Mouse (Mus musculus) CH12.LX (cell line): ENCODE measurements around the gene Focad.
A peak's percentile ranks its signal among the peaks of the same experiment; 100 is the strongest.

Experiments
- CTCF ChIP-seq, 2 experiments: IDR thresholded peaks in 1 of 2; conservative IDR thresholded peaks in 1 of 2; 2 replicates each; pipeline ENCODE4 v1.5.1; 2011 to 2012; ENCODE audit warnings: low read depth in 2 of 2, low read length in 2 of 2, improper control_type of control experiment in 1 of 2, inconsistent platforms in 1 of 2, mild to moderate bottlenecking in 1 of 2, moderate library complexity in 1 of 2
- E2F4 ChIP-seq: IDR thresholded peaks from 2 replicates; pipeline ENCODE4 v1.6.1; 2011; ENCODE audit warnings: low read depth, low read length, improper control_type of control experiment; ENCODE audit not compliant: insufficient replicate concordance
- POLR2AphosphoS2 ChIP-seq: IDR thresholded peaks from 2 replicates; pipeline ENCODE4 v1.6.1; 2011; ENCODE audit warnings: low read depth, low read length, improper control_type of control experiment

GRCm38 (mm10) chr4:88243834-88244233, 149.4 kb downstream of the Focad start:
- peak in 1 of 2 experiments; percentile 23; a peak in 1 of 4 replicates for TF ChIP-seq CTCF (conservative IDR thresholded peaks at IDR 0.05 in 1 of 2, IDR thresholded peaks at IDR 0.05 in 1 of 2; ENCODE audit: low read depth in 2 of 2, low read length in 2 of 2)
- no peak for TF ChIP-seq POLR2AphosphoS2
- TF ChIP-seq E2F4 = no peak
